Mouse (Mus musculus) small intestine, adult 2 months (tissue): ENCODE data around the gene Gstm7. TPM values are rescaled to one million over a fixed set of nuclear protein-coding genes. Genes with fewer than 3 reads are reported as not detected.
A peak's percentile ranks its signal among the peaks of the same experiment; 100 is the strongest.

Experiments used
- H3K27ac ChIP-seq: fragments of 200-500 bp; 2 replicates; pipeline ENCODE4 v1.5.1; 2012; ENCODE audit warnings: low read depth, low read length, control low read depth, inconsistent platforms; ENCODE audit not compliant: insufficient read depth
- H3K27me3 ChIP-seq: fragments of 200-500 bp; 2 replicates; pipeline ENCODE4 v1.6.1; 2012; ENCODE audit warnings: mild to moderate bottlenecking, moderate library complexity, low read length, inconsistent platforms; ENCODE audit not compliant: control insufficient read depth, insufficient read depth
- H3K36me3 ChIP-seq: fragments of 200-500 bp; 2 replicates; pipeline ENCODE4 v1.6.1; 2012; ENCODE audit warnings: mild to moderate bottlenecking, low read length, control low read depth, inconsistent platforms; ENCODE audit not compliant: control insufficient read depth, insufficient read depth
- H3K4me1 ChIP-seq: fragments of 200-500 bp; 2 replicates; pipeline ENCODE4 v1.6.1; 2012; ENCODE audit warnings: low read length, inconsistent platforms, mixed read lengths; ENCODE audit not compliant: control insufficient read depth, insufficient read depth, insufficient read length
- H3K4me3 ChIP-seq: fragments of 200-500 bp; 2 replicates; pipeline ENCODE4 v1.5.1; 2012; ENCODE audit warnings: low read depth, mild to moderate bottlenecking, control low read depth, inconsistent platforms, low read length, moderate library complexity
- CTCF ChIP-seq: fragments of 200-500 bp; IDR thresholded peaks from 2 replicates; pipeline ENCODE4 v1.5.1; 2012; ENCODE audit warnings: low read depth, mild to moderate bottlenecking, control low read depth, inconsistent platforms, low read length, moderate library complexity, mixed read lengths; ENCODE audit not compliant: insufficient replicate concordance, insufficient read length; ENCODE audit errors: extremely low read depth
- POLR2A ChIP-seq: fragments of 200-500 bp; IDR thresholded peaks from 2 replicates; pipeline ENCODE4 v1.6.1; 2012; ENCODE audit warnings: low read depth, mild to moderate bottlenecking, control low read depth, inconsistent platforms, low read length, moderate library complexity
- WGBS: fragments of 180-500 bp; shearing (Covaris S2); methylation state at CpG from one replicate; pipeline ENCODE4 v1.1.7; 2018; 5-methylcytosine and 5-hydroxymethylcytosine counted together
- polyA plus RNA-seq: library from polyadenylated mRNA; depleted of rRNA; stranded (reverse); fragments of >200 nt; gene quantifications from 2 replicates; pipeline ENCODE4 v1.2.3, GENCODE M21; 2012; rRNA removed

Gstm7 gene
- polyA plus RNA-seq, 1 experiment, result 9.4 TPM

GRCm38 (mm10) chr3:107887674-107888495, 43.7 kb downstream of the Gstm7 start:
- Histone ChIP-seq H3K4me3 (no peak overlapping the region), H3K27me3 (no peaks in the 10 kb centered on the region), H3K36me3 (peaks cover 84% of the 10 kb centered on the region), H3K27ac (no peak overlapping the region), H3K4me1 (no peaks in the 10 kb centered on the region)
- TF ChIP-seq POLR2A, result no peak
- no peak for TF ChIP-seq CTCF
- WGBS, result 47% methylated on average over 9 of the region's 9 CpGs

- H3K4me3 ChIP-seq, result peak overlapping the region; percentile 77
- no peaks in the 10 kb centered on the region for H3K27me3 ChIP-seq
- H3K27ac ChIP-seq, result peak overlapping the region; percentile 99
- peaks cover 30% of the 10 kb centered on the region; the same call in 1 of the 2 replicates for H3K4me1 ChIP-seq
- H3K36me3 ChIP-seq, result peaks cover 49% of the 10 kb centered on the region
- WGBS, result 23% methylated on average over 12 of the region's 12 CpGs
- TF ChIP-seq POLR2A (no peak; the same call in 1 of the 2 replicates), CTCF (no peak)
Observed at GRCm38 (mm10) chr3:107877747-107878736, 53.6 kb downstream of the Gstm7 start.

GRCm38 (mm10) chr3:107877005-107877404, 54.6 kb downstream of the Gstm7 start, which contains the start of gene Eps8l3:
Eps8l3 (plus strand) TSS chr3:107877229.
- TF ChIP-seq POLR2A, result peak; percentile 98
- TF ChIP-seq CTCF, result no peak
- Histone ChIP-seq H3K4me3 (peak within 1 kb of the TSS; percentile 77), H3K36me3 (peaks cover 40% of the 10 kb centered on the region), H3K27me3 (no peaks in the 10 kb centered on the region), H3K4me1 (peaks cover 35% of the 10 kb centered on the region; the same call in 1 of the 2 replicates), H3K27ac (peak within 1 kb of the TSS; percentile 100)
- 28% methylated on average over 5 of the region's 5 CpGs for WGBS

Other genes with a start within 250 kb of the Gstm7 start
- 31.6 and 34.9 TPM in 2 replicates for gene Ahcyl1, start 235.3 kb downstream of the Gstm7 start, polyA plus RNA-seq
- 7.7 and 9.7 TPM in 2 replicates for gene Csf1, start 171.3 kb downstream of the Gstm7 start, polyA plus RNA-seq
- 127 and 351 TPM in 2 replicates for gene Eps8l3, start 54.6 kb downstream of the Gstm7 start, polyA plus RNA-seq
- 6.6 and 11.3 TPM in 2 replicates for gene Gstm5, start 36.0 kb downstream of the Gstm7 start, polyA plus RNA-seq
- 9.5 and 20.7 TPM in 2 replicates for gene Gstm6, start 11.9 kb upstream of the Gstm7 start, polyA plus RNA-seq
- 159 and 411 TPM in 2 replicates for gene Gstm3, start 37.5 kb upstream of the Gstm7 start, polyA plus RNA-seq
- gene Gstm2, start 54.6 kb upstream of the Gstm7 start, polyA plus RNA-seq, result 26.7 and 56.7 TPM in 2 replicates
- gene Gstm1, start 86.2 kb upstream of the Gstm7 start, polyA plus RNA-seq, result 243 and 695 TPM in 2 replicates
- gene Gstm4, start 113.1 kb upstream of the Gstm7 start, polyA plus RNA-seq, result 5.6 and 16.1 TPM in 2 replicates
- gene Ampd2, start 154.8 kb upstream of the Gstm7 start, polyA plus RNA-seq, result 88.8 and 107 TPM in 2 replicates
- gene Gnat2, start 161.0 kb upstream of the Gstm7 start, polyA plus RNA-seq, result 0.86 and 0.91 TPM in 2 replicates
- gene Gnai3, start 214.3 kb upstream of the Gstm7 start, polyA plus RNA-seq, result 5.4 and 14.8 TPM in 2 replicates
- gene Gpr61, start 223.1 kb upstream of the Gstm7 start, polyA plus RNA-seq, result 0.05 TPM in 1 of 2 replicates, not detected in the other